Mouse (Mus musculus) embryonic facial prominence, embryonic 13.5 days (tissue): ENCODE measurements around the gene 4930519P11Rik. TPM values are rescaled to one million over a fixed set of nuclear protein-coding genes. Genes with fewer than 3 reads are reported as not detected.

Experiments used
- ATAC-seq: fragments of 200-750 bp; cut with Nextera tagmentation; 2 replicates; pipeline ENCODE4 v1.8.0; 2017; ENCODE audit warnings: low read depth; ENCODE audit not compliant: insufficient number of reproducible peaks, insufficient read depth, low FRiP score, low TSS enrichment
- H3K27ac ChIP-seq: fragments of 300-500 bp; sonication (generic); 2 replicates; pipeline ENCODE4 v1.5.1; 2015; ENCODE audit warnings: moderate library complexity, mild to moderate bottlenecking, inconsistent platforms
- H3K27me3 ChIP-seq: fragments of 300-500 bp; sonication (generic); 2 replicates; pipeline ENCODE4 v1.6.1; 2015; ENCODE audit warnings: mild to moderate bottlenecking, inconsistent platforms
- H3K36me3 ChIP-seq: fragments of 300-500 bp; sonication (generic); 2 replicates; pipeline ENCODE4 v1.6.1; 2015; ENCODE audit warnings: mild to moderate bottlenecking, inconsistent platforms
- H3K4me1 ChIP-seq: fragments of 300-500 bp; sonication (generic); 2 replicates; pipeline ENCODE4 v1.6.1; 2015; ENCODE audit warnings: inconsistent platforms
- H3K4me2 ChIP-seq: fragments of 300-500 bp; sonication (generic); 2 replicates; pipeline ENCODE4 v1.6.1; 2015; ENCODE audit warnings: moderate library complexity, mild to moderate bottlenecking, inconsistent platforms
- H3K4me3 ChIP-seq: fragments of 300-500 bp; sonication (generic); 2 replicates; pipeline ENCODE4 v1.5.1; 2015; ENCODE audit warnings: mild to moderate bottlenecking, inconsistent platforms
- H3K9ac ChIP-seq: fragments of 300-500 bp; sonication (generic); 2 replicates; pipeline ENCODE4 v1.6.1; 2015; ENCODE audit warnings: mild to moderate bottlenecking, inconsistent platforms
- H3K9me3 ChIP-seq: fragments of 300-500 bp; sonication (generic); 2 replicates; pipeline ENCODE4 v1.6.1; 2016; ENCODE audit warnings: inconsistent platforms
- WGBS: fragments of 180-500 bp; shearing (Covaris S2); methylation state at CpG from one replicate; pipeline ENCODE4 v1.1.7; 2015; ENCODE audit warnings: mixed read lengths; 5-methylcytosine and 5-hydroxymethylcytosine counted together
- polyA plus RNA-seq: library from polyadenylated mRNA; unstranded; fragments of >200 nt; fragmentation: Nextera tagmentation; extraction: Ambion mirVana; gene quantifications from 2 replicates; pipeline ENCODE4 v1.2.1, GENCODE M21; 2015

4930519P11Rik gene
- 1.2 TPM in 1 of 2 replicates, not detected in the other for polyA plus RNA-seq

GRCm38 (mm10) chr2:154613118-154614115, at the start of gene 4930519P11Rik, which contains the start of gene Zfp341:
Gene 4930519P11Rik, minus strand, starts transcription at chr2:154613437.
Gene Zfp341, plus strand, starts transcription at chr2:154613297.
- H3K27me3 ChIP-seq = no peaks in the 10 kb centered on the region
- H3K27ac ChIP-seq = peak within 1 kb of the TSS; percentile 98
- H3K36me3 ChIP-seq = 0 out of 2 replicates have a peak, but pooled peaks cover 3% of the 10 kb centered on the region
- peak within 1 kb of the TSS; percentile 79 for H3K9ac ChIP-seq
- peak within 1 kb of the TSS; percentile 58 for H3K4me3 ChIP-seq
- ATAC-seq = peak; percentile 90
- WGBS = under 1% methylated on average over 96 of the region's 98 CpGs
- no peaks in the 10 kb centered on the region for H3K9me3 ChIP-seq
- H3K4me1 ChIP-seq = peaks cover 14% of the 10 kb centered on the region; the same call in 1 of the 2 replicates
- H3K4me2 ChIP-seq = peak within 1 kb of the TSS; percentile 61

GRCm38 (mm10) chr2:154659531-154660074, 46.4 kb upstream of the 4930519P11Rik start:
- H3K9ac ChIP-seq = peak overlapping the region; percentile 96
- peak overlapping the region; percentile 93 for H3K4me2 ChIP-seq
- WGBS = 80% methylated on average over 4 of the region's 5 CpGs

GRCm38 (mm10) chr2:154659070-154659469, 45.8 kb upstream of the 4930519P11Rik start:
- H3K36me3 ChIP-seq = peaks cover 24% of the 10 kb centered on the region
- H3K27ac ChIP-seq = 0 out of 2 replicates have a peak overlapping the region, but pooled peaks have one; percentile 22
- no peak for ATAC-seq
- H3K27me3 ChIP-seq = no peaks in the 10 kb centered on the region
- peak overlapping the region; percentile 93 for H3K4me2 ChIP-seq
- peaks cover 21% of the 10 kb centered on the region for H3K4me1 ChIP-seq
- WGBS = 79% methylated on average over 4 of the region's 4 CpGs
- H3K9ac ChIP-seq = peak overlapping the region; percentile 96
- no peaks in the 10 kb centered on the region for H3K9me3 ChIP-seq
- peak overlapping the region; percentile 85; the same call in 1 of the 2 replicates for H3K4me3 ChIP-seq

More at GRCm38 (mm10) chr2:154659531-154660074, 46.4 kb upstream of the 4930519P11Rik start:
- Histone ChIP-seq H3K27ac (0 out of 2 replicates have a peak overlapping the region, but pooled peaks have one; percentile 22), H3K27me3 (no peaks in the 10 kb centered on the region), H3K4me1 (peaks cover 21% of the 10 kb centered on the region), H3K9me3 (no peaks in the 10 kb centered on the region), H3K4me3 (peak overlapping the region; percentile 85; the same call in 1 of the 2 replicates), H3K36me3 (peaks cover 24% of the 10 kb centered on the region)
- no peak for ATAC-seq

- 8% methylated on average over 12 of the region's 12 CpGs for WGBS
- Histone ChIP-seq H3K36me3 (peaks cover 20% of the 10 kb centered on the region), H3K27ac (peak overlapping the region; percentile 89), H3K4me3 (peak overlapping the region; percentile 85), H3K4me1 (peaks cover 21% of the 10 kb centered on the region), H3K9me3 (no peaks in the 10 kb centered on the region), H3K4me2 (peak overlapping the region; percentile 93), H3K27me3 (no peaks in the 10 kb centered on the region), H3K9ac (peak overlapping the region; percentile 96)
- ATAC-seq = no peak
Observed at GRCm38 (mm10) chr2:154657486-154658237, 44.4 kb upstream of the 4930519P11Rik start.

- under 1% methylated on average over 67 of the region's 67 CpGs for WGBS
- Histone ChIP-seq H3K27ac (peak overlapping the region; percentile 89), H3K27me3 (no peaks in the 10 kb centered on the region), H3K4me2 (peak overlapping the region; percentile 93), H3K9ac (peak overlapping the region; percentile 96), H3K4me3 (peak overlapping the region; percentile 85), H3K4me1 (peaks cover 21% of the 10 kb centered on the region), H3K36me3 (peaks cover 14% of the 10 kb centered on the region), H3K9me3 (no peaks in the 10 kb centered on the region)
- peak; percentile 99 for ATAC-seq
Observed at GRCm38 (mm10) chr2:154656710-154657485, 43.7 kb upstream of the 4930519P11Rik start.

- no peak for ATAC-seq
- no peak overlapping the region for H3K27ac ChIP-seq
- H3K4me2 ChIP-seq = peak overlapping the region; percentile 93
Observed at GRCm38 (mm10) chr2:154655878-154656414, 42.7 kb upstream of the 4930519P11Rik start.

GRCm38 (mm10) chr2:154654976-154655375, 41.7 kb upstream of the 4930519P11Rik start:
- Histone ChIP-seq H3K27me3 (no peaks in the 10 kb centered on the region), H3K4me3 (no peak overlapping the region), H3K4me2 (no peak overlapping the region), H3K27ac (no peak overlapping the region), H3K9ac (no peak overlapping the region), H3K9me3 (no peaks in the 10 kb centered on the region), H3K4me1 (peaks cover 21% of the 10 kb centered on the region), H3K36me3 (no peaks in the 10 kb centered on the region; the same call in 1 of the 2 replicates)
- 92% methylated on average over 12 of the region's 12 CpGs for WGBS
- no peak for ATAC-seq

More at GRCm38 (mm10) chr2:154655878-154656414, 42.7 kb upstream of the 4930519P11Rik start:
- Histone ChIP-seq H3K4me1 (peaks cover 21% of the 10 kb centered on the region), H3K9me3 (no peaks in the 10 kb centered on the region), H3K9ac (no peak overlapping the region; the same call in 1 of the 2 replicates), H3K36me3 (peaks cover 6% of the 10 kb centered on the region; the same call in 1 of the 2 replicates), H3K4me3 (no peak overlapping the region), H3K27me3 (no peaks in the 10 kb centered on the region)
- WGBS = 76% methylated on average over 2 of the region's 2 CpGs

GRCm38 (mm10) chr2:154651363-154651762, 38.1 kb upstream of the 4930519P11Rik start, which contains the start of gene Chmp4b:
Gene Chmp4b, plus strand, starts transcription at chr2:154651705.
- Histone ChIP-seq H3K9ac (no peak within 1 kb of the TSS), H3K27ac (peak within 1 kb of the TSS; percentile 63), H3K4me1 (no peaks in the 10 kb centered on the region), H3K9me3 (no peaks in the 10 kb centered on the region), H3K27me3 (no peaks in the 10 kb centered on the region), H3K4me2 (no peak within 1 kb of the TSS), H3K4me3 (no peak within 1 kb of the TSS), H3K36me3 (peaks cover 4% of the 10 kb centered on the region; the same call in 1 of the 2 replicates)
- no peak for ATAC-seq
- 44% methylated on average over 8 of the region's 8 CpGs for WGBS

GRCm38 (mm10) chr2:154650404-154650803, 37.2 kb upstream of the 4930519P11Rik start:
- H3K4me3 ChIP-seq = no peak overlapping the region
- H3K4me2 ChIP-seq = no peak overlapping the region
- H3K27me3 ChIP-seq = no peaks in the 10 kb centered on the region
- H3K27ac ChIP-seq = peak overlapping the region; percentile 63; the same call in 1 of the 2 replicates
- H3K36me3 ChIP-seq = peaks cover 13% of the 10 kb centered on the region
- H3K9ac ChIP-seq = no peak overlapping the region
- no peak for ATAC-seq
- H3K9me3 ChIP-seq = no peaks in the 10 kb centered on the region
- no peaks in the 10 kb centered on the region for H3K4me1 ChIP-seq
- 75% methylated on average over 3 of the region's 3 CpGs for WGBS

GRCm38 (mm10) chr2:154648086-154648485, 34.8 kb upstream of the 4930519P11Rik start:
- Histone ChIP-seq H3K27me3 (no peaks in the 10 kb centered on the region), H3K36me3 (peaks cover 34% of the 10 kb centered on the region), H3K9ac (no peak overlapping the region), H3K27ac (no peak overlapping the region), H3K9me3 (no peaks in the 10 kb centered on the region), H3K4me3 (no peak overlapping the region), H3K4me2 (no peak overlapping the region), H3K4me1 (no peaks in the 10 kb centered on the region)
- ATAC-seq = no peak
- 17% methylated on average over 3 of the region's 3 CpGs for WGBS
